Mouse (Mus musculus) large intestine, adult 2 months (tissue): Measurements from ENCODE around the gene Gm20388. TPM values are rescaled to one million over a fixed set of nuclear protein-coding genes. Genes with fewer than 3 reads are reported as not detected.

ENCODE experiments used
- DNase-seq: peaks from one replicate; pipeline ENCODE4 v3.0.0-alpha.2; 2012; ENCODE audit warnings: low read depth, low spot score
- whole genome bisulfite sequencing: fragments of 180-500 bp; shearing (Covaris S2); methylation state at CpG from one replicate; pipeline ENCODE4 v1.1.7; 2018; 5-methylcytosine and 5-hydroxymethylcytosine counted together
- polyA plus RNA-seq: library from polyadenylated mRNA; depleted of rRNA; stranded (reverse); fragments of >200 nt; gene quantifications from 2 replicates; pipeline ENCODE4 v1.2.3, GENCODE M21; 2012

Gene Gm20388
- polyA plus RNA-seq, 1 experiment: 31.5 TPM

DNA sequence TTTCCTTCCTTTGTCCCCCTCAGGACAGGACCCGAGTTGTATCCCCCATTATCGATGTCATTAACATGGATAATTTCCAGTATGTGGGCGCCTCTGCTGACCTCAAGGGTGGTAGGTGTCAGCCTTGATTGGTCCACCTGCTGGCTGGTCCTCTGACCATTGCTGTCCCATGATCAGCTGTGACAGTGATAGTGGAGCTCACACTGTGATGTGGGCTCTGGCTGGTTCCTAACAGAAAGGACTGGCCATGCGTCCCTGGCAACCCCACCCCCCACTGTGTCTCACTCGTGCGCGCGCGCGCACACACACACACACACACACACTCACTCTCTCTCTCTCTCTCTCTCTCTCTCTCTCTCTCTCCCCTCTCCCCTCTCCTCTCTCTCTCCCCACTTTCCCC, 4419.0 kb downstream of the Gm20388 start:
- 88% methylated on average over 10 of the region's 10 CpGs for WGBS
- no peak for DNase-seq

DNA sequence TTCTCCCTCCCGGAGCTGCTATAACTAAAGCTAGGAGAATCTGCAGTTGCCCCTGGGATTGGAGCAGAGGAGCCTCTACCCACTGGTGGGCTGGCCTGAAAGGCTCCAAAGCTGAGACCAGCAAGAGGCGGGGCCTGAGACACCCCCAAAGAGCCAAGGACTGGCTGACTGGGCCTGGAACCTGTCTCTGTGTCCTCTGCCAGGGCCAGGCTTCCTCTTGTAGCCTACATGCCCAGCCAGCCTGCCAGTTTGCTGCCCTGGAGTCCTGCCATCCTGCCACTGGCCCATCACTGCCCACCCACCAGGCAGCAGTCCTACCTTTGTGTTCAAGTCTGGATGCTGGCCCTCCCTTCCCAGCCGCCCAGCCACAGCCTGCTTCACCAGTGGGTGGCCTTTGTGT, 4419.8 kb downstream of the Gm20388 start:
- WGBS: 79% methylated on average over 3 of the region's 3 CpGs

DNA sequence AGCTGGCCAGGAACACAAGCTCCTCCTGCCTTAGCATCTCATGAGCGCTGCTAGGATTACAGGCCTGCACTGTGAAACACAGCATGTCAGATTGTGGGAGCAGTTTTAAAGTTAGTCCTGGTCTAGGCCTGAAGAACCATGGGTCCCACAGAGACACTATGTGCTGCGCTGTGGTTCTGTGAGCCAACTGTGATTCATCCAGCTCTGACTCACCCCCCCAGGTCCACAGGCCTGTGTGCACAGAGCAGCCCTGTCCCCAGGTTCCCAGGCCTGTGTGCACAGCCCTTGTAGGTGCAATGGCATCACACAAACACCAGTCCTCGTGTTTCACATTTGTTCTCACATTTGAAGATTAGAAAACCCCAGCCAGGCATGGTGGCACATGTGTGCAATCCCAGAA, 4420.5 kb downstream of the Gm20388 start:
- 86% methylated on average over 3 of the region's 3 CpGs for WGBS
- no peak for DNase-seq

More for the DNA sequence above, 4419.8 kb downstream of the Gm20388 start:
- DNase-seq: no peak

DNA sequence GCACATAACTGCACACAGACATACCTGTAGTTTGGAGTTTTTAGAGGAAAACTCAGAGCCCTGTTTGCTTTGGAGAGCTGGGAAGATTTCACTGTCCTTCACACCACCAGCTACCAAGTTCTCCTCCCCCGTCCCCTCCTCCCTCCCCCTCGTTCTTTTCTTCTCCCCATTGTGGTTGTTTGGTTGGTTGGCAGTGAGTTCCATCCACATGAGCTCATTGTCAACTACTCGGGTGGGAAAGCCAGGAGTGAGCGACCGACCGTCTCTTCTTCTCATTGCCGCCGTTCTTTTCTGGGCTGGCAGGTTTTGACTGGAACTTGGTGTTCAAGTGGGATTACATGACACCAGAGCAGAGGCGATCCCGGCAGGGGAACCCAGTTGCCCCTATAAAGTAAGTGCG, 4421.1 kb downstream of the Gm20388 start:
- no peak for DNase-seq
- 76% methylated on average over 11 of the region's 11 CpGs for WGBS

DNA sequence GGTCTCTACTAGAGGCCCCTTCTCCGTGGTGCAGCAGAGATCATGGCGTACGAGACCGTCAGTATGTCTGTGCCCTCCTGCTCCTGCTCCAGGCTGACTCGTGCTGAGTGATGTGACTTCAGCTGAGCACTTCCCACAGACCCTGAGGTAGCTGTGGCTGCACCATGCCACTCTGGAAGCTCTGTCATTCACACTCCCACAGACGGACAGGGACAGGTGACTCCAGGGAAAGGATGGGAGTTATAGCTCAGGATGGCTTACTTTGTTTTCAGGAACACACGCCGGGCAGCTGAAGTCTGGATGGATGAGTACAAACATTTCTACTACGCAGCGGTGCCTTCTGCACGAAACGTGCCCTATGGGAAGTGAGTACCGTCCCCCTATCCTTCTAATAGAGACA, 4425.7 kb downstream of the Gm20388 start:
- 93% methylated on average over 13 of the region's 13 CpGs for WGBS

DNA sequence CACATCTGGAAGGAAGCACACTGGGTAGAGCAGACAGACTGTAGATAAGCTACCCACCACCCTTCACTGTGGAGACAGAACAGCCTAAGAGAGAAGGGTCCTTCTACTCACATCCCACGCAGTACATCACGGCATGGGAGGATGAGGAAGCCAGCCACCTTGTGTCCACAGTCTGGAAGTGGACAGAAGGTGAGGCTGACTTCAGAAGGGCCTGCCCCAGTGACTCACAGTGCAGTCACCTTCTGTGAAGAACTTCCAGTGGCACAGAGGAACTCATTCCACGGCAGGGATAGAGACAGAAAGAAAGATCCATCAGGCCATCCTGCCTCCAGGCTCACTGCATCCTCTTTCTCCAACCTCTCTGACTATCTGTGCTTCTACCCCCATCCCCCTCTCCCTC, 4429.1 kb downstream of the Gm20388 start:
- no peak for DNase-seq
- 84% methylated on average over 3 of the region's 3 CpGs for WGBS

More for the DNA sequence above, 4425.7 kb downstream of the Gm20388 start:
- no peak for DNase-seq

DNA sequence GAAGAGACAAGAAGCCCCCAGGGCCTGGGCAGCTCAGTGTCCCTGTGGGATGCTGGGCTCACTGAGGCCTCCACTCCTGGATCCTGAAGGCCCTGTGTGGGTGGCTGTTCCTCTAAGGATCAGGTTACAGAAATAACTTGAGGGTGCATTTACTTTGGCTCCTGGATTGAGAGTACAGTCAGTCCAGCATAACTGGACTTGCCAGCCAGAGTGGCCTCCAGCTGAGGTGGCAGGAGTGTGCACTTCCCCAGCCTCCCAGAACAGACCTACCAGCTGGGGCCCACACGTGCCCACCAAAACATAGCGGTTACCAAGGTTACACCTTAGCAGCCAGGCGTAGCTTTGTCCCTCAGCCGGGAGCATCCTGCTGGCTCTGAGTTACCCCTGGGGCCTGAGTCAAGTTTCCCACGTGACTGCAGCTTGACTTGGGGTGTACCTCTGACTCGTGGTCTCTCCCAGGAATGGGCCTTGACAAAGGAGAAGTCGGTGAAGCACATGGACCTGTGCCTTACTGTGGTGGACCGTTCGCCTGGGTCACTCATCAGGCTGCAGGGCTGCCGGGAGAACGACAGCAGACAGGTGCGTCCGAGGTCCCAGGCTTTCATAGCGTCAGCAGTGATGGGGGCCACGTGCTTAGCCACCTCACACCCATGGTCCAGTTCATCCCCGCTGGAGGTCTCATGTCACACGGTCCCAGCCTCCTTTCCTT, 4429.9 kb downstream of the Gm20388 start:
- 85% methylated on average over 17 of the region's 17 CpGs for WGBS
- DNase-seq: no peak

DNA sequence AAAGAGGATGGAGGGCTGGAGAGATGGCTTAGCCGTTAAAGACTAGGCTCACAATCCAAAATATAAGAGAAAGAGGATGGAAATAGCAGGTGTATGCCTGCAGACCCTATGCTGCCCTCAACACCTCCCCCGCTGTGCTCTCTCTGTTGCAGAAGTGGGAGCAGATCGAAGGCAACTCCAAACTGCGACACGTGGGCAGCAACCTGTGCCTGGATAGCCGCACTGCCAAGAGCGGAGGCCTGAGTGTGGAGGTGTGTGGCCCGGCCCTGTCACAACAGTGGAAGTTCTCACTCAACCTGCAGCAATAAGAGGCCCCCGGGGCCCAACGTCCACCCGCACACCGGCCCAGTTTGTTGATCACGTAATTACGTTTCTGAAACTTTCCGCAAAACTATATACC, 4432.5 kb downstream of the Gm20388 start:
- 94% methylated on average over 15 of the region's 15 CpGs for WGBS
- no peak for DNase-seq

DNA sequence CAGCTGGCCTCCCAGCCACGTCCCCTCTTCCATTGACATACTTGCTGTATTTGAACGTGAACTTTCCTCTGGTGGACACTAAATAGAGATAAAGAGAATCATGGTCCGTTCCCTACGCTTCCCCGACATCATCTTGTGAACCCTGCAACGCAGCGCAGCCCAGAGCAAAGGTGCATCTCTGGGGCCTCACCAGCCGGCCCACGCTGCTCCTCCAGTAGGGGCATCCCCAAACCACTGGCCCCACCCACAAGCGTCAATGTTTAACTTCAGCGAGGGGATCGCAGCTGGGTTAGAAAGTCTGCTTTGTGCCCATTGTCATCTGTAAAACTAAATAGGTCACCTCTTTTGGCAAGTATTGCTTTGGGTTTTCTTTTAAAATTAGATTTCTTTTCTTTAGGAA, 4433.4 kb downstream of the Gm20388 start:
- 45% methylated on average over 12 of the region's 12 CpGs for WGBS
- no peak for DNase-seq

DNA sequence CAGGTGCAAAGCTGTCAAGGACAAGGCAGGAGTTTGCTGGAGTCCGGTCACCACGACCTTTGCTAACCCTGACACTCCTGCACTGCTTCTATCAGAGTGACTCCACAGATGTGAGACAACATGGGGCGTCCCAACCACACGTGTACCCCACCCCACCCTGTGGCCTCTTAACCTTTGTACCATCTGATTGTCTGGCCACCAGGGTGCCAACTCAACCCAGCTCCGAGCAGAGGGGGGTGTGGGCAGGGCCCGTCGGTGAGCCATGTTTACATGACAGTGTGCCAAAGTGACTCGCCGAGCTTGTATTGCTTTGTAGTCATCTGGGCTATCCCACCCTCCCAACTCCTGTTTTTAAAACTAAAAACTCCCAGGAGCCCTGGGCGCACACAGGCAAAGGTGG, 4434.5 kb downstream of the Gm20388 start:
- peak; percentile 13 for DNase-seq
- WGBS: 35% methylated on average over 10 of the region's 10 CpGs

DNA sequence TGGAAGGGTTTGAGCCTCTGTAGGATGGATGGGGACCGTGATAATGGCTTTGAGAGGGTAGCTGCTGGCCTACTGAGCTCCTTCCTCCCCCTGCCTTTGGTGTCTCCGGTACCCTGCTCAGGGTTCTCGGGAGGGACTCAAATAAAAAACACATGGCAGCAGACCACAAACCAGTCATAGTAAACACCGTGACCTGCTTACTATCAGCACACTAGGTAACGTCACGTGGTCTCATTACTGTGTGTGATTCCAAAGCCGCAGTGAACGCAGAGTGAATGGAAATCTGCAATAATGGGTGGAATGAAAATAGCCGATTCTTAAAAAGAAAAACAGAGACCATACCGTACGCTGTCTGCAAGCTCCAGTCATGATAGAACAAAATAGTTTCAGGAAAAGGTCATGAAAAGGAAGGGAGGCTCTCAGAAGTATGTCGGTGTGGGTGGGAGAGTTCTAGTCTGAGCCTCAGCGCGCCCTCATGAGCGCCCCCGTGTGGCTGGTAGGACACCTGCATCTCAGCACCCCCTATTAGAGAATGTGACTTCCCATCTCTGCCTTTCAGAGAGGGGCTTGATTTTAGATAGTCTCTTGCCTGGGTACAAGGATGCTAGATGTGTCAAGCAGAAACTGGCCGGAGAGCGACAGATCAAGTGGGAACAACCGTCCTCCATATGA, 4436.3 kb downstream of the Gm20388 start:
- peak; percentile 29 for DNase-seq
- 44% methylated on average over 19 of the region's 19 CpGs for WGBS

DNA sequence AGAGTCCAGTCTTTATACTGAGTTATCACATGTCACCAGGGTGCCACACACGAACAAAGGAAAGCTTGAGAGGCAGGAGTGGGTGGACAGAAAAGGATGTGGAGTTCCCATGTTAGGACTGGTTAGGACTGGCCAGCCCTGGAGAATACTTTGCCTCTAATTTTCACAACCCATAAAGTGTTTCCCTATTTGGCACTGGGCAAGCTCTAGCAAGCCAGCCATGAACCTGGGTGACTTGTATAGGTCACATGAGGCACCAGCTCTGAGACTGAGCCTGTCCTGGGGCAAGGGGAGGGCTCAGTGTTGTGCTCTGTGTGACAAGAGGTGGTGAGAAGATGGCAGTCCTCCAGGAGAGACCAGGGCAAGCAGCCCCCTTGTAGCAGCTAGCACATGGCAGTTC, 4437.4 kb downstream of the Gm20388 start:
- no peak for DNase-seq
- 43% methylated on average over 1 of the region's 1 CpGs for WGBS

DNA sequence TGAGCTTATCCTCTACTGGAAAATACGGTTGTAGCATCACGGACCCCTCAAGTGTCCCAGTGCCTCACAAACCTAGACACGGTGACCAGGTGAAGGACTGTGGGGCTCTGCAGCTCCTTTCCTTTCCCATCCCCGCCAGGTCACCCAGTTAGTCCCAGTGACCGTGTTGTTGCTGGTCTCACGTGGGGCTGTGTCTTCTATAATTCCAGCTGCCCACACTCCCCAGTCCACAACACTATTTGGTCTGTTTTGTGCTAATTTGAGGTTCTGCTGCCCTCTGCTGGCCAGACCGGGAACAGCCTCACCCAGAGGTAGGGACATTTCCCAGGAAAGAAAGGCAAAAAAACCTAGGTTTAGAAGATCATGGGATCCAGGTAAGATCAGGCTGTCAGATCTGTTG, 4439.0 kb downstream of the Gm20388 start:
- 35% methylated on average over 7 of the region's 7 CpGs for WGBS
- DNase-seq: peak; percentile 44

DNA sequence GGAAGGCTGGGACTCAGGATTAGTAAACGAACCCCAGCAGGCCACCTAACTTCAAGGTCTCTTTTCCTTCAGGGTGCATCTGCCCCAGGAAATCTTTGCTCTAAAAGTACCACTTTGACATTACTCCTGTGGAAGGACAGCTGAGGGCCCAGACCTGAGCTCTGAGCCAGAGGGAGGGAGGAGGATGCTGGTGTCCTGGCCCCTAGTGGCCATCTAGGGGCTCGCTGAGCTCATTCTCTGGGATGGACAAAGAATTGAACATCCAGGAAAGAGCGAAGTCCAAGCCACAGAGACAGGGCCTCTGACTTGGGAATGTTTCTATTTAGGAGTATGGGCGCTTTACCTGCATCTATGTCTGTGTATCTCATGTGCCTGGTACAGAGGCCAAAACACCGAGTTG, 4441.0 kb downstream of the Gm20388 start:
- DNase-seq: no peak
- 51% methylated on average over 5 of the region's 5 CpGs for WGBS

DNA sequence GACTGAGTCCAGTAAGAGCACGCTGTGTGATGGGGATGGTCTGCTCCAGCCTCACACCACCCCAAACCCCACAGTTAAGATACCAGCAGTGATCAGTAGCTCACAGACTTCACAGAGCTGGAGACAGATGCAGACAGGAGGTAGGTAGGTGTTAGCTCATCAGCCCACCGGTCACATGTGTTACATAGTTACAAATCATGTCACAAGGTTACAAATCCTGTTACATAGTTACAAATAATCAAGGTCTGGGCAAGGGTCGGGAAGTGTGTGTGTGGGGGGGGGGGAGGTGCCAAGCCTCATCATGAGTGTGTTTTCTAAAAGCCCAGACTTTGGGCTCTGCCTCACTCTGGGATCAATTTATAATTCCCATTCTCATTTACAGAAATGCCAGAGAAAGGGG, 4450.3 kb downstream of the Gm20388 start:
- no peak for DNase-seq
- 73% methylated on average over 3 of the region's 3 CpGs for WGBS

DNA sequence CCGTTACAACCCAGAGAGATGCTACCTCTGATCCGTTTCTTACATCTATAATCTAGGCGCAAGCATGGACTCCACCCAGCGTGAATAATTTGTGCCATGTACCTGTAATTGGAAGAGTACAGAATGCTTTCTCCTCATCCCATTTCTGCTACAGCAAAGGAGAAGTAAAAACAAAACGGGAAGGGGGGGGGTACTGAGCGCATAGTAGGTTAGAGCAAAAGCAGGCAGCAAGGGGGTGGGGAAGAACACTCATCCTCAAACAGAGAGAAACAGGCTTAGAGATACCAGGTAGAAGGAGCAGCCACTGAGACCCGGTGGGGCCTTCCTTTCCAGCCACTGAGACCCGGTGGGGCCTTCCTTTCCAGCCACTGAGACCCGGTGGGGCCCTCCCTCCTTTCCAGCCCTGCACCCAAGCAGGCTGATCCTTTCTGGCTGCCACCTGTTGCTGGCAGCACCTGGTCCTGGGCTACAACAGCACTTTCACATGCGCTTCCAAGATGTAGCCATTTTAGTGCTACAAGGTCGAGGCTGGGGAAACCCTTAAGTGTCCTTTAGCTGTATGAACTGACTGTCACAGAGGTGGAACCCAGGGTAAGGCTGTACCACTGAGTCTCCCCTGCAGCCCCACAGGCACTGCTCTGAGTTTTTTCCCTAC, 4451.3 kb downstream of the Gm20388 start:
- WGBS: 79% methylated on average over 11 of the region's 11 CpGs
- no peak for DNase-seq

DNA sequence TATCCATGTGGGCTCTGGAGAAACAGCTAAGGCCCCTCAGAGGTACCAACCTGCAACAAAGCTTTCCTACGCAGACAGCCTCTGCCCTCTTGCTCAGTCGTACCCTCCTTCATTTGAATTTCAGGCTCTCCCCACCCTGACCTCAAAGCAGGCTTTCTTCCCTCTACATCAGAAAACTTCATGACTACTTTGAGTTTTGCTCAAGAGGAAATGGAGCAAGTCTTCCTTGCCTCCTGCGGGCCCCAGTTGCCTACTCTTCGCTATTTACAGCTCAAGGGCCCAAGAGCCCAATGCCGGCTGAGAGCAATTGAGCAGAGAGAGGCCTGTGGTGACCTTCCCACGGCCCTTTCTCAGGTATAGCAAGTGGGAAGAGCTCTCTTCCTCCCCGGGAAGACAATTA, 4451.9 kb downstream of the Gm20388 start:
- no peak for DNase-seq
- 73% methylated on average over 7 of the region's 7 CpGs for WGBS

DNA sequence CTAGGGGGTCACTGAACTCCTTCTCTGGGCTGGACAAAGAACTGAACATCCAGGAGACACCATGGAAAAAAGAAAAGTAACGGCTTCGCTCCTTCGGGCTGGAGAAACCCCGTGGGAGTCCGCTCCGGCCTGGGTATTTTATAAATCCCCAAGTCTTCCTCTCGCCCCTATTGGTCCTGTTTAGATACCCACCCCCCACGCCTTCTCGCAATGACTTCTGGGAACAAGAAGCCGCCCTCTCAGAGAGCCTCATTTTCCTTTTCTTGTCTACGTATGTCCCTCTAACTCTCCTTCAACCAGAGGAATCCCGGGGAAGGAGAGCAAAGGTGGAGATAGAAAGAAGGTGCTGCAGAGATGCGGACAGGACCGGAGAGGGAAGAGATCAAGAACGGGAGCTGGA, 4452.7 kb downstream of the Gm20388 start:
- 90% methylated on average over 15 of the region's 15 CpGs for WGBS
- DNase-seq: no peak

DNA sequence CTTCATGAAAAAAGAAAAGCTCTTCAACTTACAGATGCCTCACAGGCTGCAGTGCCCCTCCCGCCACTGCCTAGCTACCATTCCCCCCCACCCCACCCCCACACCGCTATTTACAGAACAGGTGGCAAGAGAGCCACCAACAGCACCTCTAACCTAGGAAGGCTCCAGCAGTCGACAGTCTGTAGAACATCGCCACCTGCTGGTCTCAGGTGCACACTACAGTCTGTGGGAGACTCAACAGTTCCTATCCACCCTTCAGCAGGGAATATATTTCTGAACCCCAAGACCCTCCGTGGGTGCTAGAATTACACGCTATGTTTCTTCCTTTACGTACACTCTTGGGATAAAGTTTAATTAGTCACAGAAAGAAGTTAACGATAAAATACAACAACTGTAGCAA, 4457.6 kb downstream of the Gm20388 start:
- whole genome bisulfite sequencing: 14% methylated on average over 8 of the region's 8 CpGs
- DNase-seq: peak; percentile 27

DNA sequence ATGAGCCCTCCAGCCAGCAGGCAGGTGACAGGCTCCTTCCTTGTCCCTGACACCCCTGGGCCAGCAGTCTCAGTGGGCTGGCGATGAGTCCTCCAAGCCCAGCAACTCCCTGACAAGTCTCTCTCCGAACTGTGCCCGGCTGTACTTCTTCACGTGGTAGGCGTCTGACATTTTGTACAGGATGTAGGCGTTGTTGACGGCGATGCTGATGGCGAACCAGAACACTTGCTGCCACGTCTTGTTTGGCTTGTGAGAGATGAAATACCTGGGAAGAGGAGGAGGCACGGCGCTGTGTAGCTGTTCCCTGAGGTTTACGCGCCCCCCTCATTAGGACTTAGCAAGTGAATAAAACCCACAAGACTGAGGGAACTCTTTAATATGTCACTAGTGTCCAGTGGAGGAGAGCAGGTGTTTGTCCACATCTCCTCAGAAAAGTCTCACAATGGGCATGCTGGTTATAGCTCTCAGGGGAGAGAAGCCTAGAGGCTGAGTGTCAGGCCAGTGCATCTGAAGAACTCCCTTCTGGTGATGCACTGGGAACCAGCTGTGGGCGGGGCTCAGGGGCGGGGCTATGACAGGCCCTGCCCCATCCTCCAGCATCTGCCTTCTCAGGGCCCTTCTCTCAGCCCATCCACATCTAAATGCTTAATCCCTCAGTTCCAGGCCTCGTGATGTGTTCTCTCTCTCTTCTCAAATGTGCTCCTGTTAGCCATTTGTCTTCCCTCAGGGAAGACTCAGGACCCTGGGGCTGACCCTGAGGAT, 4460.0 kb downstream of the Gm20388 start:
- DNase-seq: no peak
- WGBS: 78% methylated on average over 17 of the region's 17 CpGs
